Mouse (Mus musculus) hindbrain, embryonic 11.5 days (tissue): ENCODE data around the gene Nphs1. TPM values are rescaled to one million over a fixed set of nuclear protein-coding genes. Genes with fewer than 3 reads are reported as not detected.
A peak's percentile ranks its signal among the peaks of the same experiment; 100 is the strongest.

Experiments
- ATAC-seq: fragments of 200-750 bp; cut with Nextera tagmentation; 2 replicates; pipeline ENCODE4 v1.8.0; 2017; ENCODE audit warnings: mild to moderate bottlenecking, moderate TSS enrichment, moderate library complexity; ENCODE audit not compliant: low FRiP score
- DNase-seq: peaks from one replicate; pipeline ENCODE4 v3.0.0-alpha.2; 2015; ENCODE audit warnings: low spot score
- H3K27ac ChIP-seq: fragments of 300-500 bp; sonication (generic); 2 replicates; pipeline ENCODE4 v1.5.1; 2014; ENCODE audit warnings: mild to moderate bottlenecking, low read depth, low read length
- H3K27me3 ChIP-seq: fragments of 300-500 bp; sonication (generic); 2 replicates; pipeline ENCODE4 v1.6.1; 2014; ENCODE audit warnings: mild to moderate bottlenecking, low read length, moderate library complexity, mixed read lengths; ENCODE audit not compliant: control insufficient read depth, insufficient read depth
- H3K36me3 ChIP-seq: fragments of 300-500 bp; sonication (generic); 2 replicates; pipeline ENCODE4 v1.6.1; 2014; ENCODE audit warnings: mild to moderate bottlenecking, low read length, moderate library complexity, mixed read lengths; ENCODE audit not compliant: control insufficient read depth, insufficient read depth
- H3K4me1 ChIP-seq: fragments of 300-500 bp; sonication (generic); replicated peaks from 2 replicates; pipeline ENCODE4 v1.6.1; 2014; ENCODE audit warnings: low read length, mixed read lengths; ENCODE audit not compliant: control insufficient read depth, insufficient read depth
- H3K4me2 ChIP-seq: fragments of 300-500 bp; sonication (generic); replicated peaks from 2 replicates; pipeline ENCODE4 v1.6.1; 2014; ENCODE audit warnings: mild to moderate bottlenecking, low read depth, low read length
- H3K4me3 ChIP-seq: fragments of 300-500 bp; sonication (generic); 2 replicates; pipeline ENCODE4 v1.5.1; 2014; ENCODE audit warnings: low read depth, low read length
- H3K9ac ChIP-seq: fragments of 300-500 bp; sonication (generic); 2 replicates; pipeline ENCODE4 v1.6.1; 2014; ENCODE audit warnings: low read depth, low read length
- H3K9me3 ChIP-seq: fragments of 300-500 bp; sonication (generic); 2 replicates; pipeline ENCODE4 v1.6.1; 2016; ENCODE audit warnings: low read length; ENCODE audit not compliant: control insufficient read depth
- WGBS: fragments of 180-500 bp; shearing (Covaris S2); extraction: QIAGEN DNeasy Blood & Tissue Kit; methylation state at CpG from one replicate; pipeline ENCODE4 v1.1.7; 2014; 5-methylcytosine and 5-hydroxymethylcytosine counted together
- polyA plus RNA-seq: library from polyadenylated mRNA; unstranded; fragments of >200 nt; fragmentation: Nextera tagmentation; extraction: Ambion mirVana; gene quantifications from 2 replicates; pipeline ENCODE4 v1.2.1, GENCODE M21; 2014

The Nphs1 gene
- polyA plus RNA-seq, 1 experiment from 2014 or later, result 4.5 TPM

GRCm38 (mm10) chr7:30532931-30533330 is 74.8 kb downstream of the Nphs1 start:
- DNase-seq (peak; percentile 53), ATAC-seq (0 out of 2 replicates have a peak, but pooled peaks have one; percentile 0)
- Histone ChIP-seq H3K9ac (peak overlapping the region; percentile 88), H3K27me3 (no peaks in the 10 kb centered on the region), H3K4me3 (peak overlapping the region; percentile 79), H3K9me3 (no peaks in the 10 kb centered on the region), H3K4me2 (peak overlapping the region; percentile 79), H3K27ac (no peak overlapping the region), H3K4me1 (peaks cover 17% of the 10 kb centered on the region), H3K36me3 (peaks cover 22% of the 10 kb centered on the region)
- WGBS, result 17% methylated on average over 8 of the region's 8 CpGs

DNA sequence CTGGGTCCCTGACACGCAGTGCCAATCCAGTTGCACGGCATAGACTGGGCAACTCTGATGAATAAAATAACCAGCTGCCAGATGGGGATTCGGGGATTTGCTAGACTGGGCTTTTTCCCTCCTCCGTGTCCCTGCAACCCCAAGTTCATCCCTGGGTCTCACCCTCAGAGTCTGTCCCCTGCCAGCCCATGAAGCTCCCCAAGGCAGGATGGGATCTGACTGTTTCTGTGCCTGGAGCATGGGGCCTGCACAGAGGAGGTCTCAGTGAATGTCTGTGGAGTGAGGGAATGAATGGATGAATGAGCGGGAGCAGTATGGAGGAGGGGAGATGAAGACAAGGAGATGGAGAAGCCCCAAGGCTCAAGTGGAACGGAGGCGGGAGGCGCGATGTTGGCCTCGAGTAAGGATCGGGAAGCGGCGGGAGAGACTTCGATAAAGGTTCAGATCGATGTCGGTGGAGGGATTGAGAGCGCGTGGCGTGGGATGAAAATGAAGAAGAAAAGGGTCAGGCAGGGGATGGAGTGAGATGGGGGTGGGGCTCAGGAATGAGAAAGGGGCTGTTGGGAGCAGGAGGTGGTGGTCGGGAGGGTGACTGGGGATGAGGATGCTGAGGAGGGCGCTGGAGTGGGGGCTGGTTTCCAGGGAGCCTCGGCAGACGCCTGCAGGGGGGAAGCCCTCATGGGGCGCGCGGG is 76.0 kb downstream of the Nphs1 start:
- ATAC-seq, result peak; percentile 45
- 5% methylated on average over 25 of the region's 26 CpGs for WGBS
- peak overlapping the region; percentile 79 for H3K4me3 ChIP-seq
- peaks cover 14% of the 10 kb centered on the region for H3K36me3 ChIP-seq
- H3K27me3 ChIP-seq, result no peaks in the 10 kb centered on the region
- peak overlapping the region; percentile 79 for H3K4me2 ChIP-seq
- H3K9ac ChIP-seq, result peak overlapping the region; percentile 88
- H3K9me3 ChIP-seq, result no peaks in the 10 kb centered on the region
- peak overlapping the region; percentile 92 for H3K27ac ChIP-seq
- H3K4me1 ChIP-seq, result peaks cover 17% of the 10 kb centered on the region
- DNase-seq, result peak; percentile 62

DNA sequence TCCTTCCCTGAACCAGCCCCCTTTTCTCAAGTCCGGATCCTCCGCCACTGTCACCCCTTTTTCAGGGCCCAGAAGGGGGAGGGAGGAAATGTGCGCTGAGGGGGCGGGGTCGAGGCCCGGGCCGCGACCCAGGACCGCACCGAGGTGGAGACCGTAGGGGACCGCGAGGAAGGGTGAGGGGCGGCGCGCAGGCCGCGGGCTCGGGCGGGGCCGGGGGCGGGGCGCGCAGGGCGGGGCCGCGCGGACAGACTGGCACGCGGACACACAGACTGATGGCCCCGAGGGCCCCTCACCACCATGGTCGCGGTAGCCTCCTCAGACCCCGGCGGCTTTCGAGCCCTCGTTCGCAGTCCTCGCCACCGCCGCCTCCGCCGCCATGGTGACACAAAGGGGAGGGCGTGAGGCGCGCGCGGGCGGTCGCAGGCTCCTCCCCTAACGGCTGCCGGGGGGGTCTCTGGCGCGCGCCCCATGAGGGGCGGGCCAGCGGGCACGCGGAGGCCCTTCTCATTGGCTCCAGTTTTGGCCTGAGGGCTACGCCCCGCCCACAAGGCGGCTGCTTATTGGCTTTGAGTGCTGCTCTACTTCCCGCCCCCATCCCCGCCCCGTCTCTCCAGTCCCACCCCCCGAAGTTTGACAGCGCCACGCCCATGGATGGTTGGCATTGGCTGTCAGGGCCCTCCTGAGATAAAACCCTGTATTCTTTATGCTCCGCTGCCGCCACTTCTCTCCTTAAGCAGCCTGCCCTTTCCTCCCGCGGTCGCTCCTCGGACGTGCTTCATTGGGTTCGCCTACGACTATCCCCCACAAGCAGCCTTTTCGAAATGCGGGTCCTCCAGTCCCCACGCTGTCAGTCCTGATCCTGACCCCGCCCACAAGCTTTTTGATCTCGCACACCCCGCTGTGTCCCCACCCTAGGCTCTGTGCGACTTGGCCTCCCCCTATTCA is 76.8 kb downstream of the Nphs1 start, which contains the start of gene Arhgap33:
Arhgap33 (minus strand) TSS at position 428 of the 945 bp plus-strand sequence.
- peak; percentile 93 for ATAC-seq
- peak; percentile 99 for DNase-seq

More for the DNA sequence above, 76.8 kb downstream of the Nphs1 start, which contains the start of gene Arhgap33:
- Histone ChIP-seq H3K9ac (peak within 1 kb of the TSS; percentile 88), H3K4me3 (peak within 1 kb of the TSS; percentile 79), H3K36me3 (peaks cover 14% of the 10 kb centered on the region), H3K4me1 (peaks cover 17% of the 10 kb centered on the region), H3K27ac (peak within 1 kb of the TSS; percentile 92), H3K27me3 (no peaks in the 10 kb centered on the region), H3K9me3 (no peaks in the 10 kb centered on the region), H3K4me2 (peak within 1 kb of the TSS; percentile 79)
- WGBS, result 2% methylated on average over 67 of the region's 84 CpGs

Other genes with a start within 250 kb of the Nphs1 start
- gene Polr2i, start 226.4 kb upstream of the Nphs1 start, polyA plus RNA-seq, result 171 and 176 TPM in 2 replicates
- gene Tbcb, start 226.0 kb upstream of the Nphs1 start, polyA plus RNA-seq, result 278 and 293 TPM in 2 replicates
- gene Ovol3, start 222.6 kb upstream of the Nphs1 start, polyA plus RNA-seq, result not detected in 2 replicates
- 0.25 and 0.32 TPM in 2 replicates for gene Thap8, start 178.2 kb upstream of the Nphs1 start, polyA plus RNA-seq
- 5.9 and 8.5 TPM in 2 replicates for gene Wdr62, start 177.9 kb upstream of the Nphs1 start, polyA plus RNA-seq
- gene Clip3, start 166.6 kb upstream of the Nphs1 start, polyA plus RNA-seq, result 66.7 and 78.4 TPM in 2 replicates
- gene Alkbh6, start 149.6 kb upstream of the Nphs1 start, polyA plus RNA-seq, result 82.1 and 85.2 TPM in 2 replicates
- gene Syne4, start 143.5 kb upstream of the Nphs1 start, polyA plus RNA-seq, result 17.4 and 18.7 TPM in 2 replicates
- gene E130208F15Rik, start 136.6 kb upstream of the Nphs1 start, polyA plus RNA-seq, result 1.4 and 3.3 TPM in 2 replicates
- gene Sdhaf1, start 134.4 kb upstream of the Nphs1 start, polyA plus RNA-seq, result 20.9 and 23.2 TPM in 2 replicates
- gene Lrfn3, start 95.5 kb upstream of the Nphs1 start, polyA plus RNA-seq, result 5.3 and 6.8 TPM in 2 replicates
- 19.3 and 23.1 TPM in 2 replicates for gene Tyrobp, start 44.6 kb upstream of the Nphs1 start, polyA plus RNA-seq
- 0.39 and 0.62 TPM in 2 replicates for gene Hcst, start 38.5 kb upstream of the Nphs1 start, polyA plus RNA-seq
- 1.5 and 1.8 TPM in 2 replicates for gene Nfkbid, start 36.6 kb upstream of the Nphs1 start, polyA plus RNA-seq
- gene Aplp1, start 12.8 kb upstream of the Nphs1 start, polyA plus RNA-seq, result 165 and 169 TPM in 2 replicates
- gene Kirrel2, start 625 bp upstream of the Nphs1 start, polyA plus RNA-seq, result 18.6 and 25.8 TPM in 2 replicates
- not detected in 2 replicates for gene Prodh2, start 35.3 kb downstream of the Nphs1 start, polyA plus RNA-seq
- gene Arhgap33, start 76.7 kb downstream of the Nphs1 start, polyA plus RNA-seq, result 41.4 and 41.9 TPM in 2 replicates
- gene Hspb6, start 93.9 kb downstream of the Nphs1 start, polyA plus RNA-seq, result 3.5 and 4.0 TPM in 2 replicates
- gene Proser3, start 94.0 kb downstream of the Nphs1 start, polyA plus RNA-seq, result 11.4 and 18.4 TPM in 2 replicates
- 44.7 and 48.3 TPM in 2 replicates for gene Lin37, start 101.5 kb downstream of the Nphs1 start, polyA plus RNA-seq
- gene U2af1l4, start 105.0 kb downstream of the Nphs1 start, polyA plus RNA-seq, result 83.0 and 100.0 TPM in 2 replicates
- gene Gm49396, start 105.0 kb downstream of the Nphs1 start, polyA plus RNA-seq, result 7.8 and 9.8 TPM in 2 replicates
- 104 and 105 TPM in 2 replicates for gene Psenen, start 105.3 kb downstream of the Nphs1 start, polyA plus RNA-seq
- gene Igflr1, start 107.1 kb downstream of the Nphs1 start, polyA plus RNA-seq, result 3.0 and 3.6 TPM in 2 replicates
- 11.1 and 13.2 TPM in 2 replicates for gene Kmt2b, start 130.4 kb downstream of the Nphs1 start, polyA plus RNA-seq
- 0.24 and 1.2 TPM in 2 replicates for gene Zbtb32, start 140.6 kb downstream of the Nphs1 start, polyA plus RNA-seq
- gene Upk1a, start 154.5 kb downstream of the Nphs1 start, polyA plus RNA-seq, result 0.54 and 1.2 TPM in 2 replicates
- gene Cox6b1, start 167.8 kb downstream of the Nphs1 start, polyA plus RNA-seq, result 816 and 817 TPM in 2 replicates
- not detected in 2 replicates for gene Etv2, start 177.5 kb downstream of the Nphs1 start, polyA plus RNA-seq
- 119 and 123 TPM in 2 replicates for gene Rbm42, start 192.0 kb downstream of the Nphs1 start, polyA plus RNA-seq
- gene Haus5, start 206.7 kb downstream of the Nphs1 start, polyA plus RNA-seq, result 40.3 and 41.8 TPM in 2 replicates
- not detected in 2 replicates for gene Pmis2, start 213.3 kb downstream of the Nphs1 start, polyA plus RNA-seq
- not detected in 2 replicates for gene 2200002J24Rik, start 240.6 kb downstream of the Nphs1 start, polyA plus RNA-seq